Mouse (Mus musculus) hindbrain, embryonic 13.5 days (tissue): Measurements from ENCODE around the gene Ddx20. TPM values are rescaled to one million over a fixed set of nuclear protein-coding genes. Genes with fewer than 3 reads are reported as not detected.
"Not testable (repeated sequence)": the region's sequence is repeated elsewhere in the genome, so short reads cannot be mapped to it uniquely, and the experiment has no call there.

Source experiments
- ATAC-seq: fragments of 200-750 bp; cut with Nextera tagmentation; 2 replicates; pipeline ENCODE4 v1.8.0; 2017; ENCODE audit warnings: moderate TSS enrichment; ENCODE audit not compliant: low FRiP score
- H3K27ac ChIP-seq: fragments of 300-500 bp; sonication (generic); 2 replicates; pipeline ENCODE4 v1.5.1; 2015; ENCODE audit warnings: inconsistent platforms, mild to moderate bottlenecking, moderate library complexity
- H3K27me3 ChIP-seq: fragments of 300-500 bp; sonication (generic); 2 replicates; pipeline ENCODE4 v1.6.1; 2015; ENCODE audit warnings: mild to moderate bottlenecking, inconsistent platforms
- H3K36me3 ChIP-seq: fragments of 300-500 bp; sonication (generic); 2 replicates; pipeline ENCODE4 v1.6.1; 2015; ENCODE audit warnings: mild to moderate bottlenecking, inconsistent platforms
- H3K4me1 ChIP-seq: fragments of 300-500 bp; sonication (generic); replicated peaks from 2 replicates; pipeline ENCODE4 v1.6.1; 2015; ENCODE audit warnings: inconsistent platforms
- H3K4me2 ChIP-seq: fragments of 300-500 bp; sonication (generic); 2 replicates; pipeline ENCODE4 v1.6.1; 2015; ENCODE audit warnings: inconsistent platforms, mild to moderate bottlenecking, moderate library complexity
- H3K4me3 ChIP-seq: fragments of 300-500 bp; sonication (generic); 2 replicates; pipeline ENCODE4 v1.5.1; 2015; ENCODE audit warnings: mild to moderate bottlenecking, inconsistent platforms
- H3K9ac ChIP-seq: fragments of 300-500 bp; sonication (generic); 2 replicates; pipeline ENCODE4 v1.6.1; 2015; ENCODE audit warnings: mild to moderate bottlenecking, inconsistent platforms
- H3K9me3 ChIP-seq: fragments of 300-500 bp; sonication (generic); 2 replicates; pipeline ENCODE4 v1.6.1; 2016; ENCODE audit warnings: inconsistent platforms
- WGBS: fragments of 180-500 bp; shearing (Covaris S2); methylation state at CpG from one replicate; pipeline ENCODE4 v1.1.7; 2015; 5-methylcytosine and 5-hydroxymethylcytosine counted together
- polyA plus RNA-seq: library from polyadenylated mRNA; unstranded; fragments of >200 nt; fragmentation: Nextera tagmentation; extraction: Ambion mirVana; gene quantifications from 2 replicates; pipeline ENCODE4 v1.2.1, GENCODE M21; 2015

The Ddx20 gene
- polyA plus RNA-seq, 1 experiment from 2014 or later = 27.4 TPM

- Histone ChIP-seq H3K9me3 (no peaks in the 10 kb centered on the region), H3K4me1 (peaks cover 38% of the 10 kb centered on the region), H3K27ac (peak within 1 kb of the TSS; percentile 66), H3K27me3 (peaks cover 48% of the 10 kb centered on the region), H3K36me3 (no peaks in the 10 kb centered on the region), H3K9ac (peak within 1 kb of the TSS; percentile 79), H3K4me3 (peak within 1 kb of the TSS; percentile 56), H3K4me2 (peak within 1 kb of the TSS; percentile 99)
- WGBS = 2% methylated on average over 39 of the region's 43 CpGs
- ATAC-seq = peak; percentile 96
Observed at GRCm38 (mm10) chr3:105704031-105705008, 16.9 kb upstream of the Ddx20 start, which contains the start of gene Inka2. Inka2 (plus strand) TSS chr3:105704599.

DNA sequence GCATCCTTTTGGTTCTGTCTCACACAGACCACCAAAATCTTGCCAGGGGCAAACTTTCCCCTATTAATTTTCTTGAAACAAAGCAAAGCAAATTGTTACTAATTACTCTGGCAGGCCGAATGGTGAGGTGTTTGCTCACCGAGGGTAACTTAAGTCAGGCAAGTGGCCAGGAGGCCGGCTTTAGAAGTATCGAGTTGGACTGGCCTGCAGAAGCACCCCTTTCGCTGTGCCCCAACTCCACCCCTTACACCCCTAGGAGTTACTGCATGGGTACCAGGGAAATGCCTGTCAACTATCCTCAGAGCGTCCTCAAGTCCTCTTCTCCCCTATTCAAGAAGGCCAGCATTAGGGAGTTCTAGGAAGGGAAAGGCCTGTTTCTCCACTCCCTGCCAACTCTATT lies 16.2 kb upstream of the Ddx20 start:
- no peak for ATAC-seq
- Histone ChIP-seq H3K4me3 (no peak overlapping the region), H3K27ac (no peak overlapping the region), H3K4me2 (peak overlapping the region; percentile 99), H3K27me3 (peaks cover 48% of the 10 kb centered on the region), H3K9ac (no peak overlapping the region), H3K4me1 (peaks cover 38% of the 10 kb centered on the region), H3K36me3 (no peaks in the 10 kb centered on the region), H3K9me3 (no peaks in the 10 kb centered on the region)
- 52% methylated on average over 6 of the region's 6 CpGs for WGBS

- 76% methylated on average over 5 of the region's 5 CpGs for WGBS
Observed at GRCm38 (mm10) chr3:105701399-105701798, 14.0 kb upstream of the Ddx20 start.

DNA sequence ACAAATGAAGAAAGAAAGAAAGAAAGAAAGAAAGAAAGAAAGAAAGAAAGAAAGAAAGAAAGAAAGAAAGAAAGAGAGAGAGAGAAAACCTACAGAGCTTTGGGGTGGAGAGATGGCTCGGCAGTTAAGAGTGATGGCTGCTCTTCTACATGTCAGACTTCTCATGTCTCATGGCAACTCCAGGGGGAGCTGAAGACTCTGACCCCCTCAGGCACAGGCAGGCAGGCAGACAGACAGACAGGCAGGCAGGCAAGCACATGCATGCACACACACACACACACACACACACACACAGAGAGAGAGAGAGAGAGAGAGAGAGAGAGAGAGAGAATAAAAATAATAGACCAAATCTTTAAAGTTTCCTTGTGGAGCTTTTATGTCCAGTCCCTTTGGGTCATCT lies 13.4 kb upstream of the Ddx20 start:
- not testable (repeated sequence) for ATAC-seq, H3K36me3 ChIP-seq, H3K27ac ChIP-seq, H3K9me3 ChIP-seq, H3K4me3 ChIP-seq, H3K9ac ChIP-seq, H3K4me2 ChIP-seq
- 38% methylated on average over 1 of the region's 1 CpGs for WGBS
- Histone ChIP-seq H3K27me3 (peaks cover 28% of the 10 kb centered on the region), H3K4me1 (peaks cover 35% of the 10 kb centered on the region)

More at GRCm38 (mm10) chr3:105701399-105701798, 14.0 kb upstream of the Ddx20 start:
- Histone ChIP-seq H3K36me3 (no peaks in the 10 kb centered on the region), H3K9ac (no peak overlapping the region), H3K27ac (no peak overlapping the region), H3K27me3 (peaks cover 33% of the 10 kb centered on the region), H3K4me1 (peaks cover 35% of the 10 kb centered on the region), H3K4me2 (no peak overlapping the region), H3K9me3 (no peaks in the 10 kb centered on the region), H3K4me3 (no peak overlapping the region)
- no peak for ATAC-seq

GRCm38 (mm10) chr3:105699241-105699933 lies 12.0 kb upstream of the Ddx20 start:
- H3K27me3 ChIP-seq = peaks cover 23% of the 10 kb centered on the region
- no peak overlapping the region for H3K9ac ChIP-seq
- no peak overlapping the region for H3K4me2 ChIP-seq
- H3K4me3 ChIP-seq = no peak overlapping the region
- H3K4me1 ChIP-seq = peaks cover 37% of the 10 kb centered on the region
- 73% methylated on average over 3 of the region's 3 CpGs for WGBS
- no peaks in the 10 kb centered on the region for H3K36me3 ChIP-seq
- ATAC-seq = no peak
- H3K9me3 ChIP-seq = no peaks in the 10 kb centered on the region
- H3K27ac ChIP-seq = no peak overlapping the region

- ATAC-seq = no peak
- 96% methylated on average over 1 of the region's 1 CpGs for WGBS
Observed at GRCm38 (mm10) chr3:105698311-105698710, 10.9 kb upstream of the Ddx20 start.

GRCm38 (mm10) chr3:105697148-105697441 lies 9.7 kb upstream of the Ddx20 start:
- WGBS = 64% methylated on average over 5 of the region's 5 CpGs

More at GRCm38 (mm10) chr3:105698311-105698710, 10.9 kb upstream of the Ddx20 start:
- Histone ChIP-seq H3K4me3 (no peak overlapping the region), H3K4me2 (no peak overlapping the region), H3K27ac (no peak overlapping the region), H3K9me3 (no peaks in the 10 kb centered on the region), H3K4me1 (peaks cover 38% of the 10 kb centered on the region), H3K36me3 (no peaks in the 10 kb centered on the region), H3K9ac (no peak overlapping the region), H3K27me3 (peaks cover 19% of the 10 kb centered on the region)

GRCm38 (mm10) chr3:105696387-105697147 lies 9.2 kb upstream of the Ddx20 start:
- H3K4me3 ChIP-seq = no peak overlapping the region

More at GRCm38 (mm10) chr3:105697148-105697441, 9.7 kb upstream of the Ddx20 start:
- no peak overlapping the region for H3K4me3 ChIP-seq
- no peak overlapping the region; the same call in 1 of the 2 replicates for H3K27ac ChIP-seq
- H3K27me3 ChIP-seq = peaks cover 6% of the 10 kb centered on the region; the same call in 1 of the 2 replicates
- no peaks in the 10 kb centered on the region for H3K9me3 ChIP-seq
- H3K4me2 ChIP-seq = no peak overlapping the region
- no peak overlapping the region for H3K9ac ChIP-seq
- ATAC-seq = peak; percentile 41; the same call in 1 of the 2 replicates
- H3K36me3 ChIP-seq = no peaks in the 10 kb centered on the region
- peaks cover 38% of the 10 kb centered on the region for H3K4me1 ChIP-seq

DNA sequence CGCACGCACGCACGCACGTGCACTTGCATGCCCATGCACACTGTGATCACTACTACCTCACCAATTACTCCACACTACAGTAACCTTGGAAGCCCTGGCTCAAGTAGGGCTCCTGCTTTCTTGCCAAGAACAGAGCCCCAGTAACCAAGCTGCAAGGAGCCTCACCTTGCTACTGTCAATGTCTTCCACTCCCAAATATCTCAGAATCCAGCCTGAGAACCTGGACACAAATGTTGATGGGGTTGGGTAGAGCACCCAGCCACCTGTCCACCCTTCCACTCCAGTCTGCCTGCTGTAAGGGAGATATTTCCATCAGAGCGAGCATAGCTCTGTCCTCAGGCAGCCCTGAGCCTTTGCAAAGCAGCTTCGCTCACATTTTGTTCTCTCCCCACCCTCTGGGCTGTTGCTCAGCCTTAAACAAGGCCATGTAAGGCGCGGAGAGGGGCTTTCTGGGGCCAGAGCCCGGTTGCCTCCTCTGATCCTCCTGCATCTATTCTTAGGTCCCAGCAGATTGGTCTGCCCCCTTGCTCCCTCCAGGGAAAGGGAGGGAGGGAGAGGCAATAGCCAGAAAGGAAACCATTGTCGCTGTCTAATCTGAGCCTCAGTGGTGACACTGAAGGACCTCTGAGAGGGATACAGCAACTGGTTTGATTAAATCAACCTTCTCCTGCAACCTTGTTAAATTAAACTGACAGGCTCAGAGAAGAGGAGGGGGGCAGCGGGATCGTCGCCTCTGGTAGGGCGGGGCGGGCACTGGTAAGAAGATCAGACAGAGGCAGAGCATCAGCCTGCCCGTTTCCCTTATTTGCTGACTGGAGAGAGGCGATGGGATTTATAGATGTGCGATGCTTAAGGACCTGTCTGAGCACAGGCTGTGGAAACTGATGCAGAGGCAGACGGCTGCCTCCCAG lies 8.4 kb upstream of the Ddx20 start:
- Histone ChIP-seq H3K9me3 (no peaks in the 10 kb centered on the region), H3K9ac (peak overlapping the region; percentile 35), H3K4me2 (peak overlapping the region; percentile 42), H3K4me1 (peaks cover 38% of the 10 kb centered on the region), H3K27ac (peak overlapping the region; percentile 66), H3K36me3 (no peaks in the 10 kb centered on the region), H3K4me3 (peak overlapping the region; percentile 7; the same call in 1 of the 2 replicates), H3K27me3 (peaks cover 4% of the 10 kb centered on the region; the same call in 1 of the 2 replicates)
- 30% methylated on average over 20 of the region's 20 CpGs for WGBS
- ATAC-seq = peak; percentile 58

More at GRCm38 (mm10) chr3:105696387-105697147, 9.2 kb upstream of the Ddx20 start:
- peak; percentile 25; the same call in 1 of the 2 replicates for ATAC-seq
- WGBS = 61% methylated on average over 17 of the region's 17 CpGs
- no peaks in the 10 kb centered on the region for H3K36me3 ChIP-seq
- H3K9me3 ChIP-seq = no peaks in the 10 kb centered on the region
- peaks cover 2% of the 10 kb centered on the region; the same call in 1 of the 2 replicates for H3K27me3 ChIP-seq
- peak overlapping the region; percentile 66; the same call in 1 of the 2 replicates for H3K27ac ChIP-seq
- peak overlapping the region; percentile 42 for H3K4me2 ChIP-seq
- H3K9ac ChIP-seq = 0 out of 2 replicates have a peak overlapping the region, but pooled peaks have one; percentile 35
- H3K4me1 ChIP-seq = peaks cover 38% of the 10 kb centered on the region

DNA sequence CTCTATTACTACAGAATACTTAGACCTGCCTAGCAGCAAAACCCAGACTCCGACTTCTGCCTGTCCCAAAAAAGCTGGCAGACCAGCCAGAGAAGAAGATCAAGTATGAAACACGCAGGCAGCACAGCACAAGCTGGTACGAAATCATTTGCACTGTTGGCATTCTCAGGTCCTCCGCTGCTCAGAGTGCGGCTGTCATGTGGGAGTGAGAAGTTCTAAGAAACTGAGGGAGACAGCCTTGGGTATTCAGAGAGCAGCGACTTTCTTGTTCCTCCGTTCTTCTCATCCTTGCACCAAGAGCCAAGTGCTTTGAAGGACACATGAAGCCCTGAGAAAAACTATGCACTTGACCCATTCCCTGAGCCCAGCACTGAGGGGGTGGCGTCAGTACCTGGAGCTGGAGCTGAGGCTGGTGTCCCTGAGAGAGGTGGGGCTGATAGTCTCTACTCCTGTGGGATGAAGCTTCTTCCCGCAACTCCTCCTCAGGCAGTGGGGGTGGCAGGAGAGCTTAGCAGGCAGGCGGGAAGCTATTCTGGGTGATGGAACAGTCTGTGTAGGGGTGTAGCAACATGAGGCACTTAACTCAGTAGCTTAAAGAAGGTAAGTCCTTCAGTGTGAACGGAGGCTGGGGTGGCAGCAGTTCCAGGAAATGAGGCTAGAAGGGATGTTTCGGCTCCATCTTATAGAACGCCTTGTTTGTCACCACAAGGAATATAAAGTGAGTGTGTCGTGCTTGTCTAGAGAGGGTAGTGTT lies 6.1 kb upstream of the Ddx20 start:
- Histone ChIP-seq H3K9me3 (no peaks in the 10 kb centered on the region), H3K36me3 (no peaks in the 10 kb centered on the region), H3K27ac (no peak overlapping the region), H3K4me3 (no peak overlapping the region), H3K4me1 (peaks cover 38% of the 10 kb centered on the region), H3K27me3 (peaks cover 4% of the 10 kb centered on the region; the same call in 1 of the 2 replicates), H3K9ac (no peak overlapping the region), H3K4me2 (no peak overlapping the region)
- no peak for ATAC-seq
- 78% methylated on average over 14 of the region's 14 CpGs for WGBS
